Mouse (Mus musculus): ENCODE results near the gene Tcp11l1.

GRCm38 (mm10) chr2:104736241-104736640 lies 24.3 kb upstream of the Tcp11l1 start:
- TF ChIP-seq CTCF (IDR thresholded peaks at IDR 0.05) (no peak), POLR2A (IDR thresholded peaks at IDR 0.05; ENCODE audit: insufficient read depth, low read depth, low read length) (no peak), EP300 (IDR thresholded peaks at IDR 0.05; ENCODE audit: insufficient read depth, low read depth, low read length) (no peak)
